Mouse (Mus musculus): Measurements from ENCODE around the gene Pls1.

- TF ChIP-seq GATA1 (IDR thresholded peaks at IDR 0.05; ENCODE audit: borderline replicate concordance, low read length) (no peak), FLI1 (IDR thresholded peaks at IDR 0.05; ENCODE audit: low read length) (no peak)
These were observed 83.7 kb downstream of the Pls1 start for GRCm38 (mm10) chr9:95761381-95761780.
